Mouse (Mus musculus) liver, adult 2 months (tissue): ENCODE results near the gene Mast3.

Source experiments
- CTCF ChIP-seq: fragments of 200-500 bp; IDR thresholded peaks from 2 replicates; pipeline ENCODE4 v1.5.1; 2011; ENCODE audit warnings: low read depth, low read length, control low read depth
- POLR2A ChIP-seq: fragments of 200-500 bp; IDR thresholded peaks from 2 replicates; pipeline ENCODE4 v1.6.1; 2011; ENCODE audit warnings: low read length, control low read depth; ENCODE audit not compliant: insufficient read depth; ENCODE audit errors: extremely low read depth

DNA sequence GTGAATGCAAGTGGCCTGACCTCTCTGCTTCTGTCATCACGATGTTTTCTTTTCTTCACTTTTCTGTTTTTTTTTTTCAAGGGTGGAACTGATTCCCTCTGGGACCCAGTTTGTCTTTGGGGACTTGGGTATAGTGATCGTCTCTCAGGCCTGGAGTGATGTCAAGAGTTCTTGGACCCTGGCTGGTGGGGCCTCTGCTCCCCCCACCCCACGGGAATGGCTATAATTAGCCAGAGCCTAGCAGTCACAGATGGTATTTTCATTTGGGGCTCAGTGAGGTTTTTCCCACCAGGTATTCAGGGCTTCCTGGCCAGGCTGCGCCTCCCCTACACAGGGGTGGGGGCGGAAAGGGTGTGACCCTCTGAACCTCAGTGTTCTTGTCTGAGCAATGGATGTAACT, 63.2 kb downstream of the Mast3 start:
- TF ChIP-seq CTCF (no peak), POLR2A (no peak)
